Mouse (Mus musculus) lung, postnatal 0 days (tissue): Measurements from ENCODE around the gene Rpap3.

Source experiments
- CTCF ChIP-seq: IDR thresholded peaks from 2 replicates; pipeline ENCODE4 v1.5.1; 2016; ENCODE audit warnings: antibody characterized with exemption, mild to moderate bottlenecking
- EP300 ChIP-seq: IDR thresholded peaks from 2 replicates; pipeline ENCODE4 v1.6.1; 2016; ENCODE audit warnings: antibody characterized with exemption, mild to moderate bottlenecking, control low read depth

DNA sequence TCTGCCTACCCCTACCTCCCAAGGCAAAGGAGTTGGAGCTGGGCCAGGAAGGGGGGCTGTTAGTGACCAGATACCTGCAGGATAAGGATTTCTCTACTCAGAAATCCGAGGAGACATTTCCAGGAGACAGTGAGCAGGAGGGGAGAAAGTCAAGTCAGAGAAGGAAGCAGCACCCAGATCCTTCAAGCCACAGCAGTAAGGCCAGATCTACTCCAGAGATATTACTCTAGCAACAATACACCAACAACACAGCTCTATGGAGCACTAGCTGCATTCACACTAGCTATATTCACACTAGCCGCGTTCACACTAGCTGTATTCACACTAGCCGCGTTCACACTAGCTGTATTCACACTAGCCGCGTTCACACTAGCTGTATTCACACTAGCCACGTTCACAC is 9.5 kb upstream of the Rpap3 start:
- no peak for TF ChIP-seq CTCF
- TF ChIP-seq EP300, result no peak
